Mouse (Mus musculus) retina, postnatal 7 days (tissue): ENCODE data around the gene Bcor.

Source experiments
- DNase-seq: peaks from one replicate; pipeline ENCODE4 v3.0.0-alpha.2; 2012; ENCODE audit warnings: low read depth, low spot score

Gene Bcor

GRCm38 (mm10) chrX:12005181-12006030, 154.7 kb downstream of the Bcor start:
- DNase-seq: no peak

GRCm38 (mm10) chrX:12004416-12004815, 155.7 kb downstream of the Bcor start:
- DNase-seq: no peak

GRCm38 (mm10) chrX:12003947-12004346, 156.2 kb downstream of the Bcor start:
- no peak for DNase-seq

- no peak for DNase-seq
Measured at GRCm38 (mm10) chrX:12003539-12003938, 156.6 kb downstream of the Bcor start.

- no peak for DNase-seq
Measured at GRCm38 (mm10) chrX:12003106-12003505, 157.0 kb downstream of the Bcor start.

- no peak for DNase-seq
Measured at GRCm38 (mm10) chrX:12002596-12002995, 157.6 kb downstream of the Bcor start.

GRCm38 (mm10) chrX:12001969-12002368, 158.2 kb downstream of the Bcor start:
- DNase-seq: no peak

GRCm38 (mm10) chrX:12001336-12001735, 158.8 kb downstream of the Bcor start:
- no peak for DNase-seq

- no peak for DNase-seq
Measured at GRCm38 (mm10) chrX:12000620-12001019, 159.5 kb downstream of the Bcor start.

- DNase-seq: no peak
Measured at GRCm38 (mm10) chrX:11999951-12000350, 160.2 kb downstream of the Bcor start.

GRCm38 (mm10) chrX:11998934-11999336, 161.2 kb downstream of the Bcor start:
- DNase-seq: peak; percentile 44

- DNase-seq: no peak
Measured at GRCm38 (mm10) chrX:11996891-11997290, 163.3 kb downstream of the Bcor start.

- DNase-seq: no peak
Measured at GRCm38 (mm10) chrX:11996489-11996888, 163.7 kb downstream of the Bcor start.

GRCm38 (mm10) chrX:11993641-11994419, 166.3 kb downstream of the Bcor start:
- no peak for DNase-seq

GRCm38 (mm10) chrX:11989471-11989870, 170.7 kb downstream of the Bcor start:
- no peak for DNase-seq

- DNase-seq: no peak
Measured at GRCm38 (mm10) chrX:11988191-11988896, 171.8 kb downstream of the Bcor start.

GRCm38 (mm10) chrX:11987602-11988001, 172.6 kb downstream of the Bcor start:
- DNase-seq: no peak
